Mouse (Mus musculus) lung, adult 2 months (tissue): ENCODE results near the gene Atr.

Experiments used
- CTCF ChIP-seq: fragments of 200-500 bp; IDR thresholded peaks from 2 replicates; pipeline ENCODE4 v1.5.1; 2011; ENCODE audit warnings: mild to moderate bottlenecking, low read length, control low read depth; ENCODE audit not compliant: insufficient read depth
- POLR2A ChIP-seq: fragments of 200-500 bp; IDR thresholded peaks from 2 replicates; pipeline ENCODE4 v1.6.1; 2011; ENCODE audit warnings: low read depth, mild to moderate bottlenecking, control low read depth, low read length, borderline replicate concordance; ENCODE audit errors: extremely low read depth

- TF ChIP-seq CTCF: no peak
- no peak for TF ChIP-seq POLR2A
Observed at GRCm38 (mm10) chr9:95815706-95816105, 41.7 kb upstream of the Atr start.
